Mouse (Mus musculus) forebrain, embryonic 11.5 days (tissue): ENCODE results near the gene Uvrag. TPM values are rescaled to one million over a fixed set of nuclear protein-coding genes. Genes with fewer than 3 reads are reported as not detected.

ENCODE experiments used
- ATAC-seq: fragments of 200-750 bp; cut with Nextera tagmentation; replicated peaks from 2 replicates; pipeline ENCODE4 v1.8.0; 2017; ENCODE audit warnings: moderate TSS enrichment; ENCODE audit not compliant: low FRiP score
- DNase-seq: peaks from one replicate; pipeline ENCODE4 v3.0.0-alpha.2; 2017; ENCODE audit warnings: low spot score
- H3K27ac ChIP-seq: fragments of 300-500 bp; sonication (generic); 2 replicates; pipeline ENCODE4 v1.5.1; 2014; ENCODE audit warnings: low read depth, low read length
- H3K27me3 ChIP-seq: fragments of 300-500 bp; sonication (generic); 2 replicates; pipeline ENCODE4 v1.6.1; 2014; ENCODE audit warnings: mild to moderate bottlenecking, low read length, mixed read lengths; ENCODE audit not compliant: control insufficient read depth, insufficient read depth
- H3K36me3 ChIP-seq: fragments of 300-500 bp; sonication (generic); 2 replicates; pipeline ENCODE4 v1.6.1; 2014; ENCODE audit warnings: mild to moderate bottlenecking, low read length, moderate library complexity, mixed read lengths; ENCODE audit not compliant: control insufficient read depth, insufficient read depth
- H3K4me1 ChIP-seq: fragments of 300-500 bp; sonication (generic); replicated peaks from 2 replicates; pipeline ENCODE4 v1.6.1; 2014; ENCODE audit warnings: low read length, mixed read lengths; ENCODE audit not compliant: control insufficient read depth, insufficient read depth
- H3K4me2 ChIP-seq: fragments of 300-500 bp; sonication (generic); 2 replicates; pipeline ENCODE4 v1.6.1; 2014; ENCODE audit warnings: low read depth, mild to moderate bottlenecking, low read length, moderate library complexity, mixed read lengths; ENCODE audit not compliant: severe bottlenecking
- H3K4me3 ChIP-seq: fragments of 300-500 bp; sonication (generic); 2 replicates; pipeline ENCODE4 v1.5.1; 2014; ENCODE audit warnings: low read depth, low read length
- H3K9ac ChIP-seq: fragments of 300-500 bp; sonication (generic); 2 replicates; pipeline ENCODE4 v1.6.1; 2014; ENCODE audit warnings: low read length
- H3K9me3 ChIP-seq: fragments of 300-500 bp; sonication (generic); 2 replicates; pipeline ENCODE4 v1.6.1; 2016; ENCODE audit warnings: low read length, mixed read lengths; ENCODE audit not compliant: control insufficient read depth
- WGBS: fragments of 180-500 bp; shearing (Covaris S2); extraction: QIAGEN DNeasy Blood & Tissue Kit; methylation state at CpG from one replicate; pipeline ENCODE4 v1.1.7; 2014; 5-methylcytosine and 5-hydroxymethylcytosine counted together
- polyA plus RNA-seq: library from polyadenylated mRNA; unstranded; fragments of >200 nt; fragmentation: Nextera tagmentation; extraction: Ambion mirVana; gene quantifications from 2 replicates; pipeline ENCODE4 v1.2.1, GENCODE M21; 2014

Uvrag gene
- polyA plus RNA-seq, 1 experiment from 2014 or later: 12.2 TPM

DNA sequence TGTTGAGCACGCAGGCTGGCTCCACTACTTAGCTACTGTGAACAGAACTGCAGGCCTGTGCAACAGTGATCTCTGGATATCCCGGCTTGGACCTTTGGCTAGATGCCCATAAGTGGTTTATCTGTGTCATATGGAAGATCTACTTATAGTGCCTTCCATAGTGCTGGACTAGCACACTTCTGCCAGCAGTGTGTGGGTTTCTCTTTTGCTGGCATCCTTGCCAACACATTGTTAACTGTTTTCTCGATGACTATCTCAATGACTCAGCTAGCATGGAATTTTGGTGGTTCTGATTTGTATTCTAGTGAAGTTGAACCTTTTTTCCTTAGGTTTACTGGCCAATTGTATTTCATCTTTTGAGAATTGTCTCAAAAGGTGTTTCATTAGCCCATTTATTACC lies 117.0 kb downstream of the Uvrag start:
- H3K4me1 ChIP-seq: no peaks in the 10 kb centered on the region
- no peak overlapping the region for H3K9ac ChIP-seq
- H3K4me3 ChIP-seq: no peak overlapping the region
- DNase-seq (no peak), ATAC-seq (no peak)
- no peaks in the 10 kb centered on the region for H3K36me3 ChIP-seq
- WGBS: 89% methylated on average over 3 of the region's 3 CpGs
- no peaks in the 10 kb centered on the region for H3K27me3 ChIP-seq
- no peak overlapping the region for H3K4me2 ChIP-seq
- H3K9me3 ChIP-seq: no peaks in the 10 kb centered on the region
- no peak overlapping the region for H3K27ac ChIP-seq

DNA sequence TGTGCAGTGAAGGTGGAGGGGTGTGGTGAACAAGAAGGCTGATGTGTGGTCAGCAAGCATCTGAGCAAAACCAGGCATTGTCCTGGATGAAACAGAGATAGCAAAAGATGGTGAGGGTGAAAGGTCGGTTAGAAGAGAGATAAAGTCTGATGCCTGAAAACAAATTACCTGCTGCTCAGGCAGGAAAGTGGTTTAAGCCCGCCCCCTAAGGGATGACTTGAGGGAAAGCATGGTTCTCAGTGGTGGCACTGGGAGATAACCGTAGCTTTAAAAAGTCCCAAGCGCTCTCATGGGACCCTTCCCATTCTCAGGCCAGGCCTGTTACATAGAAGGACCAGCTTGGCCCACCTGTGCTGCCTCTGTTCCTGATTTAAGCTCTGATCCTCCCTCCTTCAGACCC lies 119.7 kb downstream of the Uvrag start:
- Histone ChIP-seq H3K27me3 (no peaks in the 10 kb centered on the region), H3K9me3 (no peaks in the 10 kb centered on the region), H3K4me2 (no peak overlapping the region), H3K36me3 (no peaks in the 10 kb centered on the region), H3K27ac (no peak overlapping the region), H3K4me1 (no peaks in the 10 kb centered on the region), H3K9ac (no peak overlapping the region), H3K4me3 (no peak overlapping the region)
- ATAC-seq (no peak), DNase-seq (no peak)
- WGBS: 47% methylated on average over 4 of the region's 4 CpGs

DNA sequence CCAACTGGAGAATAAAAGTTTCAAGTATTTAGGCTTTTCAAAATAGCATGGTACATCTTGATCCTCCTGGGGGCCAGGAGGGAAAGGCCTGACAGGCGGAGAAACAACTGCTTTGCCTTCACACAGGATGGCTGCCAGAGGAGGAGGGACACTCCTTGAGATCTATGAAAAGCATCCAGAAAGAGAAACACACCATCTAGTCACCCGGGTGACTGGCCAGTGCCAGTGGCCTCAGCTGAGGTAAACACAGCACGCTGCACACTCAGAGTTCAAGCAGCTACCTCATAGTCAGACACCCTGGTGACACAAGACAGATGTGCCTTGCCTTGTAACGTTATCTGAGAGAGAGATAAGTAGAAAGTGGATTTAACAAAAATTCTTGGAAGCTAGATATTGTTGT lies 120.6 kb downstream of the Uvrag start:
- H3K27ac ChIP-seq: no peak overlapping the region
- WGBS: 78% methylated on average over 4 of the region's 4 CpGs
- H3K4me2 ChIP-seq: no peak overlapping the region
- H3K27me3 ChIP-seq: no peaks in the 10 kb centered on the region
- H3K9me3 ChIP-seq: no peaks in the 10 kb centered on the region
- no peaks in the 10 kb centered on the region for H3K36me3 ChIP-seq
- H3K4me3 ChIP-seq: no peak overlapping the region
- DNase-seq: no peak
- H3K4me1 ChIP-seq: no peaks in the 10 kb centered on the region
- ATAC-seq: no peak
- H3K9ac ChIP-seq: no peak overlapping the region

DNA sequence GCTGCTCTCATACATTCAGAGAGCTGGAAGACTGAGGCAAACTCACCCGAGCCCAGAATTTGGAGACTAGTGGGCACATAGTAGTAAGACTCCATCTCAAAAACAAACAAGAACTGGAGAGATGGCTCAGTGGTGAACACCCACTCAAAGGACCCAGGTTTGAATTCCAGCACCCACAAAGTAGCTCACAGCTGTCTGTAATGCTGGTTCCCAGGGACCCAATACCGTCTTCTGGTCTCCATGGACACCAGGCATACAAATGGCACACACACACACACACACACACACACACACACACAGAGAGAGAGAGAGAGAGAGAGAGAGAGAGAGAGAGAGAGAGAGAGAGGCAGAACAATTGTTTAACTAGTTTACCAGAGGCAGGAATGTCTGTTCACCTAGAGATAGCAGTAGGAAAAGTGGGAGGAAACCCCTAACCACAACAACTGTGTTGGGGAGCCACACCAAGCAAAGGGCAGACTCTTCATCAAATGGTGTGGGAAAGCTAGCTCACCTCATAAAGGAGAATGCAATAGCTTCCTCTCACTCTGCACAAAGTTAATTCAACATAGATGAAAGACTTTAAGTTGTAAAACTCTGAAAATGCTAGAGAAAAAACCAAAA lies 123.6 kb downstream of the Uvrag start:
- H3K27ac ChIP-seq: no peak overlapping the region
- H3K9me3 ChIP-seq: no peaks in the 10 kb centered on the region
- H3K27me3 ChIP-seq: no peaks in the 10 kb centered on the region
- DNase-seq: no peak
- no peaks in the 10 kb centered on the region for H3K36me3 ChIP-seq
- H3K4me2 ChIP-seq: no peak overlapping the region
- no peak overlapping the region for H3K4me3 ChIP-seq
- H3K4me1 ChIP-seq: no peaks in the 10 kb centered on the region
- H3K9ac ChIP-seq: no peak overlapping the region
- ATAC-seq: no peak
- WGBS: 75% methylated on average over 2 of the region's 2 CpGs

DNA sequence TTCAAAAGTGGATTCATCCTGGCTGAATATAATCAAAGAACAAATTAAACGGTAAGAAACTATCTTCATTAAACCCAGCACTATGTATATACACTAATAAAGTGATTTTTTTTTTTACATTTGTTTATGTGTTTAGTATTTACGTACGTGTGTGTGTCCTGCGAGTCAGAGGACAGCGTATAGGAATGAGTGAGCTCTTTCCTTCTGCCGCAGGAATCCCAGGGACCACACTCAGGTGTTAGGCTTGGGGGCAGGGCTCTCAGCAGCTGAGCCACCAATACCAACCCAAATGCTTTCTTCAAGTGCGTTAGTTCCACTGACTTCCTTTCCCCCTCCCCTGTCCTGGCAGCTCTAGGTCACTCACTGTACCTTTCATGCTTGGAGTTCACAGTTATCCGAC lies 125.0 kb downstream of the Uvrag start:
- no peak for ATAC-seq
- DNase-seq: no peak

DNA sequence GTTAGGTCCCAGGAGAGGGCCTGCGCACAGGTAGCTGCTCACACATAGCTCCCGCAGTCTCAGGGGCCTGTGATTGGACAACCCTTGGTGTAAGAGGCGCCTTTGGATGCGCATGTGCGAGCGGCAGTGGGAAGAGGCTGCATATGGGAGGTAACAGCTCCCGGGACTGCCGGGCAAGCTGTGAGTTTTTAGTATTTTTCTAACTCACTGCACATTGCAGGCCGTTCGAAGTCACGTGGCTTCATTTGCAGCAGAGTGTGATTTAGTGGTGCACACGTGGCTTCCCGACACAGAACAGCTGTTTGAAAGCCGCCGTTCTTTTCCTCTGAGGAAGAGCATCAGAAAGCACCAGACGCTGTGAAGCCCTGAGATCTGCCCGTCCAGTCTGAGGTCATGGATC lies 125.5 kb downstream of the Uvrag start:
- DNase-seq (no peak), ATAC-seq (no peak)
- no peaks in the 10 kb centered on the region for H3K4me1 ChIP-seq
- no peaks in the 10 kb centered on the region for H3K36me3 ChIP-seq
- H3K4me3 ChIP-seq: no peak overlapping the region
- no peaks in the 10 kb centered on the region for H3K9me3 ChIP-seq
- H3K27me3 ChIP-seq: no peaks in the 10 kb centered on the region
- 78% methylated on average over 17 of the region's 17 CpGs for WGBS
- no peak overlapping the region for H3K9ac ChIP-seq
- H3K27ac ChIP-seq: no peak overlapping the region
- H3K4me2 ChIP-seq: no peak overlapping the region

More for the DNA sequence above, 125.0 kb downstream of the Uvrag start:
- 83% methylated on average over 8 of the region's 8 CpGs for WGBS
- Histone ChIP-seq H3K9me3 (no peaks in the 10 kb centered on the region), H3K4me1 (no peaks in the 10 kb centered on the region), H3K4me2 (no peak overlapping the region), H3K27ac (no peak overlapping the region), H3K4me3 (no peak overlapping the region), H3K36me3 (no peaks in the 10 kb centered on the region), H3K27me3 (no peaks in the 10 kb centered on the region), H3K9ac (no peak overlapping the region)

DNA sequence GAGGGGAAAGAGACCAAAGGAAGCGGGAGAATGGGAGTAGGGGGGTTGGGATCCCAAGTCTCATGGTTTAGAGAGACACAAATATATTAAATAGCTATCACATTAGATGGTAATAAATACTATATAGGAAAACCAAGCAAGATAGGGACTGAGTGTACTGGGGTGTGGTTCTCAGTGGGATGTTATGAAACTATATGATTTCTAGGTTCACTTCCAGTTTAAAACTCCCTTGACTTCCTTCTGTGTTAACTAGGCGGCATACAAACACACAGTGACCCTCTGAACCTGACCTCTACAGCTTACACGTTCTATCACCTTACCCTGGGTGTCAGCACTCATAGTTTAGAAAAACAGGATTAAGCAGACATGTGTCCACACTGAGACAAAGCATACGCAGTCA lies 126.3 kb downstream of the Uvrag start:
- ATAC-seq (no peak), DNase-seq (no peak)
- 69% methylated on average over 4 of the region's 4 CpGs for WGBS
- Histone ChIP-seq H3K36me3 (no peaks in the 10 kb centered on the region), H3K27ac (no peak overlapping the region), H3K9ac (no peak overlapping the region), H3K27me3 (no peaks in the 10 kb centered on the region), H3K4me3 (no peak overlapping the region), H3K4me1 (no peaks in the 10 kb centered on the region), H3K9me3 (no peaks in the 10 kb centered on the region), H3K4me2 (no peak overlapping the region)

DNA sequence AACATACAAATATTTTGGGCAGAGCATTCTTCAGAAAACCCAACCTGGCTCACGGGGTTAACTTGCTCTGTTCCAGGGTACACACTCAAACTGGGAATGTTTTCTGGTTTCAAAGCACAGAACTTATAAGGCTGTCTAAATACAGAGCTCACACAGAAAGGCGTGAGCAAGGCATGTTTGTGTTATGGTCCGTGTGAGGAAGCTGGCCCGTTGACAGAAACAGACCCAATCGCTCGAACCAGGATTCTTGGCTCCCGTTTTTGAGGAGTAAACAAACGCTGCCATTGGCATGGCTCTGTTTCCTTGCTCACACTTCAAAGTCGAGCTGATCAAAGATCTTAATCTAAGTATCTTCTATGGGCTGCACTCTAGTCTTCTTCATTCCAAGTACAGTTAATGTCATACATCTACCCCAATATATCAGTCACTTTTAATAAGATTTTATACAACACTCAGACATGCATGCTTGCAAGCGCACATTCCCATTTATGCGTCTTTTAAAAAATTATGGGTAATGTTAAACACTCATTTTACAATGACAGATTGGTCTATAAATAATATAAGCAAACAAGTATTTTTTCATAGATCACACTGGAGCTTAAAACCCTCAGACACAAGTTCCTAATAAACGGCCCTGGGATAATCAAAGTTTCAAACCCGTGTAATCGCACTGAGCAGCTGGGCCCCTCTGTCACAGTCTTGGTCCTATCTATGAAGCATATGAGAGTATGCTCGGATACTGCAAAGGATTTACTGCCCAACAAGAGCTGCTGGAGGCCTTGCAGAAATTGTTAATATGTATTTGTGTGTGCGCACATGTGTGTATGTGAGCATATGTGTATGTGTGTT lies 133.2 kb downstream of the Uvrag start:
- Histone ChIP-seq H3K4me1 (no peaks in the 10 kb centered on the region), H3K27me3 (no peaks in the 10 kb centered on the region), H3K9ac (no peak overlapping the region), H3K9me3 (no peaks in the 10 kb centered on the region), H3K4me3 (no peak overlapping the region), H3K4me2 (no peak overlapping the region), H3K27ac (no peak overlapping the region), H3K36me3 (no peaks in the 10 kb centered on the region)
- WGBS: 92% methylated on average over 16 of the region's 16 CpGs
- ATAC-seq (no peak), DNase-seq (no peak)

DNA sequence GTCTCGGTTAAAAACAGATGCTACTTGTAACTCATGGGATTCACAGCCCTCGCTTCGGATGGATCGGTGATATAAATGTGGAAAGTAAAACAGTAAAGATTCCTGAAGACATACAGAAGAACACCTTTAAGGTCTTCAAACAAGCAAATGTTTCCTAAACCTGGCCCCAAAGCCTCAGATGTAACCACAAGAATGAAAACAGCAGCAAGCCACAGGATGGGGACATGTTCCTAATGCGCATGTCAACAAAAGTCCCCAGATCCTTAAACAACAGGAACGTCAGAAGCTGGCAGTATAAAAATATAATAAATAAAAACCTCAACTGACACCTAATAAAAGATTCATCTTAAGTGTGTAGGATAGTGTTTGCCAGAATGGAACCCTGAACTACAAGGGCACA lies 137.7 kb downstream of the Uvrag start:
- DNase-seq: no peak
- Histone ChIP-seq H3K4me2 (no peak overlapping the region), H3K36me3 (no peaks in the 10 kb centered on the region), H3K27me3 (no peaks in the 10 kb centered on the region), H3K9me3 (no peaks in the 10 kb centered on the region), H3K4me3 (no peak overlapping the region), H3K27ac (no peak overlapping the region), H3K4me1 (no peaks in the 10 kb centered on the region), H3K9ac (no peak overlapping the region)
- no peak for ATAC-seq
- 90% methylated on average over 6 of the region's 6 CpGs for WGBS
